In genomic region chr3:84492657-84493056, GRCm38 (mm10) we compare ENCODE assay signal across 20 mouse cellular contexts. TPM values are rescaled to one million over a fixed set of nuclear protein-coding genes. Genes with fewer than 3 reads are reported as not detected.
DNase-seq lines count a peak whose midpoint lies in the region; ATAC-seq lines count a peak whose summit lies in the region.
"Had no signal": no experiment of that assay in that cellular context is flagged by ENCODE, and none has a peak within 500 bp of the region (broad histone marks: within the 10 kb centered on the region; RNA-seq: fewer than 3 reads in every experiment).

No protein-coding gene starts in this region.

- 0 out of 2 replicates have a peak, but pooled peaks have one; percentile 27 for ATAC-seq in common myeloid progenitor, adult 5-6 weeks (replicated peaks; ENCODE audit: low read depth, poor library complexity, severe bottlenecking)
- peak; percentile 40; the same call in 1 of the 2 replicates for ATAC-seq in megakaryocyte progenitor cell, adult 5-6 weeks (replicated peaks; ENCODE audit: poor library complexity)
- ATAC-seq in frontal cortex, adult (ENCODE audit: low TSS enrichment): no peak
- ATAC-seq: activated CD4-positive, CD25-positive, alpha-beta regulatory T cell, adult 4 months; CD4-positive, CD25-positive, alpha-beta regulatory T cell, adult 4 months; forebrain, embryonic 14.5 days; forebrain, embryonic 16.5 days; Patski had no signal

- DNase-seq in 416B (ENCODE audit: low read depth): peak; percentile 50
- DNase-seq in heart, adult 18-20 months: no peak
- DNase-seq: adrenal gland, adult 8-10 months; adrenal gland, postnatal 14 days; adrenal gland, postnatal 36 days; B cell, adult 2 months; cerebellum, adult 11-12 months; cerebellum, adult 2 months; cerebellum, adult 9-10 months; cerebellum, postnatal 10 days; cerebellum, postnatal 25 days; embryo, embryonic 11 days had no signal

RNA-seq across cellular contexts. Expression of gene Fhdc1, which starts 12.4 kb away (rescaled TPM):
- 0.64 and 1.0 TPM in 2 replicates for total RNA-seq in common myeloid progenitor, adult 5-6 weeks (2017)
- total RNA-seq in megakaryocyte progenitor cell, adult 5-6 weeks (2015): 0.22 and 2.2 TPM in 2 replicates
- 0.74 and 0.79 TPM in 2 replicates for total RNA-seq in megakaryocyte progenitor cell, adult 5-6 weeks (2017)
- total RNA-seq in heart, adult 18-20 months (2021): 1 to 10 TPM in 1 of 2 experiments, under 1 TPM in 1; 0.87 to 1.1 TPM
